Comparison of ENCODE assay signal across 1 mouse cellular context in the genomic region with DNA sequence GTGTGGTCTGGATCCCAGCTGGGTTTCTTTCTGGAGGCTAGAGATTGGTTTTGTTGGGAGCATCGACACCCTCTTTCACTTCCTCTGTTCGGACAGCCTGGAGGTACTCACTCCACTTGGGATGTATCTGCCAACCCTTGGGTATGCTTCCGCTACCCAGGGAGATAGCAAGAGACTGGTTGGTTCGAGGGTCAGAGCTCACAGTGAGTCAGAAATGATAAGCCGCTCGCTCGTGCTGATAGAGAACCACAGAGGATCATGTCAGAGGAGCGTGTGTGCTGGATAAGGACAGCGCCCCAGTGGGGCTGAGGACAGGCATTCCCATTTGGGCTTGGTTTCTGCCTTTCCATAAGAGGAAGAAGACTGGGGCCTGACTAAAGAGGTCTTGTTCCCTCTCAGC.
TF ChIP-seq lines count a peak whose summit lies in the region.

No protein-coding gene starts in this region.

TF ChIP-seq in MEL, 35 proteins besides CTCF, POLR2A, EP300 and RAD21:
- TF ChIP-seq TAL1 (IDR thresholded peaks at IDR 0.05; ENCODE audit: low read length): peak; percentile 90
- peak; percentile 96 for TF ChIP-seq TCF12 (IDR thresholded peaks at IDR 0.05; ENCODE audit: low read depth, low read length)
- peak; percentile 75 for TF ChIP-seq TBP (IDR thresholded peaks at IDR 0.05; ENCODE audit: low read depth, low read length)
- TF ChIP-seq NRF1 (IDR thresholded peaks at IDR 0.05; ENCODE audit: insufficient read depth, low read depth, low read length, poor library complexity, severe bottlenecking): no peak
- peak; percentile 57 for TF ChIP-seq HCFC1 (IDR thresholded peaks at IDR 0.05; ENCODE audit: low read depth, low read length)
- no peak; the same call in 1 of the 2 replicates for TF ChIP-seq ZMIZ1 (IDR thresholded peaks at IDR 0.05; ENCODE audit: low read depth, low read length)
- TF ChIP-seq SIN3A (IDR thresholded peaks at IDR 0.05; ENCODE audit: low read length): peak; percentile 96
- peak; percentile 47; the same call in 1 of the 2 replicates for TF ChIP-seq MAFK (IDR thresholded peaks at IDR 0.05; ENCODE audit: borderline replicate concordance, low read depth, low read length)
- peak; percentile 95 for TF ChIP-seq ETS1 (IDR thresholded peaks at IDR 0.05; ENCODE audit: low read depth, low read length)
- peak; percentile 83 for TF ChIP-seq JUND (IDR thresholded peaks at IDR 0.05; ENCODE audit: low read depth, low read length)
- TF ChIP-seq MAZ (IDR thresholded peaks at IDR 0.05; ENCODE audit: low read depth, low read length): peak; percentile 76
- peak; percentile 65 for TF ChIP-seq MXI1 (IDR thresholded peaks at IDR 0.05; ENCODE audit: low read depth, low read length)
- TF ChIP-seq GATA1 (IDR thresholded peaks at IDR 0.05; ENCODE audit: low read depth, low read length): peak; percentile 99
- TF ChIP-seq MAX (IDR thresholded peaks at IDR 0.05; ENCODE audit: low read length): peak; percentile 70
- TF ChIP-seq NELFE (IDR thresholded peaks at IDR 0.05; ENCODE audit: low read depth, low read length): peak; percentile 55
- TF ChIP-seq MYC (IDR thresholded peaks at IDR 0.05; ENCODE audit: low read depth, low read length): peak; percentile 81; the same call in 1 of the 2 replicates
- TF ChIP-seq ZKSCAN1 (IDR thresholded peaks at IDR 0.05; ENCODE audit: low read depth, low read length): no peak
- TF ChIP-seq SMC3 (IDR thresholded peaks at IDR 0.05; ENCODE audit: low read depth, low read length): no peak
- TF ChIP-seq POLR2AphosphoS5 (IDR thresholded peaks at IDR 0.05; ENCODE audit: borderline replicate concordance, low read depth, low read length): no peak
- TF ChIP-seq BHLHE40 (IDR thresholded peaks at IDR 0.05; ENCODE audit: borderline replicate concordance, low read depth, low read length): peak; percentile 92
- TF ChIP-seq MYB (IDR thresholded peaks at IDR 0.05; ENCODE audit: low read depth, low read length): peak; percentile 45
- TF ChIP-seq ELF1 (IDR thresholded peaks at IDR 0.05; ENCODE audit: low read depth, low read length): peak; percentile 74
- no peak for TF ChIP-seq POLR2AphosphoS2 (IDR thresholded peaks at IDR 0.05; ENCODE audit: low read length)
- peak; percentile 86 for TF ChIP-seq RCOR1 (IDR thresholded peaks at IDR 0.05; ENCODE audit: low read depth, low read length)
- TF ChIP-seq GABPA (IDR thresholded peaks at IDR 0.05; ENCODE audit: low read depth, low read length): no peak
- peak; percentile 27; the same call in 1 of the 2 replicates for TF ChIP-seq ZNF384 (IDR thresholded peaks at IDR 0.05; ENCODE audit: low read depth, low read length)
- TF ChIP-seq UBTF (IDR thresholded peaks at IDR 0.05; ENCODE audit: borderline replicate concordance, insufficient read depth, low read depth, low read length): 0 out of 2 replicates have a peak, but pooled peaks have one; percentile 51
TF ChIP-seq in MEL: peak in this region for 20.
